Mouse (Mus musculus) heart, embryonic 12.5 days (tissue): Measurements from ENCODE around the gene Sdcbp2. TPM values are rescaled to one million over a fixed set of nuclear protein-coding genes. Genes with fewer than 3 reads are reported as not detected.

ENCODE experiments used
- ATAC-seq: fragments of 200-750 bp; cut with Nextera tagmentation; 2 replicates; pipeline ENCODE4 v1.8.0; 2017; ENCODE audit warnings: moderate TSS enrichment, moderate library complexity; ENCODE audit not compliant: insufficient number of reproducible peaks, low FRiP score
- H3K27ac ChIP-seq: fragments of 300-500 bp; sonication (generic); 2 replicates; pipeline ENCODE4 v1.5.1; 2016; ENCODE audit warnings: mild to moderate bottlenecking, moderate library complexity; ENCODE audit not compliant: poor library complexity, severe bottlenecking
- H3K27me3 ChIP-seq: fragments of 300-500 bp; sonication (generic); replicated peaks from 2 replicates; pipeline ENCODE4 v1.6.1; 2016; ENCODE audit warnings: mild to moderate bottlenecking, moderate library complexity
- H3K36me3 ChIP-seq: fragments of 300-500 bp; sonication (generic); 2 replicates; pipeline ENCODE4 v1.6.1; 2016; ENCODE audit warnings: mild to moderate bottlenecking, moderate library complexity
- H3K4me1 ChIP-seq: fragments of 300-500 bp; sonication (generic); replicated peaks from 2 replicates; pipeline ENCODE4 v1.6.1; 2016; ENCODE audit warnings: mild to moderate bottlenecking
- H3K4me2 ChIP-seq: fragments of 300-500 bp; sonication (generic); 2 replicates; pipeline ENCODE4 v1.6.1; 2016; ENCODE audit warnings: mild to moderate bottlenecking, moderate library complexity
- H3K4me3 ChIP-seq: fragments of 300-500 bp; sonication (generic); 2 replicates; pipeline ENCODE4 v1.5.1; 2016; ENCODE audit warnings: mild to moderate bottlenecking
- H3K9ac ChIP-seq: fragments of 300-500 bp; sonication (generic); 2 replicates; pipeline ENCODE4 v1.6.1; 2016; ENCODE audit warnings: mild to moderate bottlenecking, moderate library complexity
- H3K9me3 ChIP-seq: fragments of 300-500 bp; sonication (generic); replicated peaks from 2 replicates; pipeline ENCODE4 v1.6.1; 2016; ENCODE audit warnings: mild to moderate bottlenecking, moderate library complexity
- WGBS: fragments of 180-500 bp; shearing (Covaris S2); methylation state at CpG from one replicate; pipeline ENCODE4 v1.1.7; 2016; 5-methylcytosine and 5-hydroxymethylcytosine counted together
- polyA plus RNA-seq: library from polyadenylated mRNA; unstranded; fragments of >200 nt; fragmentation: Nextera tagmentation; extraction: Ambion mirVana; gene quantifications from 2 replicates; pipeline ENCODE4 v1.2.1, GENCODE M21; 2016

Sdcbp2 gene
- polyA plus RNA-seq, 1 experiment from 2014 or later = 1.0 TPM

DNA sequence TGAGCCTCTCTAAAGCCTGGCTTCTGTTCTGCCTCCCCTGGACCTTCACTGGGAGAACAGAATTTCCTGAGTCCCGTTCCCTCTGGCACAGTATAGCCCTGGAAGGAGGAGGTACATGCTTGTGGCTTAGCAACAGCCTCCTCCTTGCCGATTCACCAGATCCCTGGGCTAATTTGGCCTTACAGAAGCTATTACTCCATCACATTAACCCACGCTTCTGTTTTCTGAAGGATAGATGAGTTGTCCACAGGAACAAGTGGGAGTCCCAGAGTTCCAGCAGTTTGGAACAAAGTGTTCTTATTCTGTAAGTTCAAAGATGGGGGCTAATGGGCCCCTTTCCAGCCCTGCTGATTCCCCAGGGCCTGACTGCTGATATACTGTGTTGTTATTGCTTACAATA is 1.2 kb downstream of the Sdcbp2 start:
- Histone ChIP-seq H3K9me3 (no peaks in the 10 kb centered on the region), H3K4me2 (no peak overlapping the region), H3K36me3 (no peaks in the 10 kb centered on the region), H3K27me3 (peaks cover 14% of the 10 kb centered on the region), H3K4me1 (peaks cover 6% of the 10 kb centered on the region; the same call in 1 of the 2 replicates), H3K9ac (no peak overlapping the region), H3K27ac (no peak overlapping the region), H3K4me3 (no peak overlapping the region)
- 63% methylated on average over 3 of the region's 3 CpGs for whole genome bisulfite sequencing
- no peak for ATAC-seq

GRCm38 (mm10) chr2:151574607-151575006 is 2.2 kb downstream of the Sdcbp2 start:
- peaks cover 14% of the 10 kb centered on the region for H3K27me3 ChIP-seq
- no peak for ATAC-seq
- no peaks in the 10 kb centered on the region for H3K9me3 ChIP-seq
- H3K4me1 ChIP-seq = peaks cover 6% of the 10 kb centered on the region; the same call in 1 of the 2 replicates
- no peak overlapping the region for H3K27ac ChIP-seq
- H3K36me3 ChIP-seq = no peaks in the 10 kb centered on the region
- 60% methylated on average over 5 of the region's 5 CpGs for WGBS
- no peak overlapping the region for H3K4me3 ChIP-seq
- H3K9ac ChIP-seq = no peak overlapping the region
- no peak overlapping the region for H3K4me2 ChIP-seq

- Histone ChIP-seq H3K4me2 (peak overlapping the region; percentile 76), H3K9me3 (no peaks in the 10 kb centered on the region), H3K27me3 (peaks cover 14% of the 10 kb centered on the region), H3K9ac (0 out of 2 replicates have a peak overlapping the region, but pooled peaks have one; percentile 67), H3K4me1 (peaks cover 6% of the 10 kb centered on the region; the same call in 1 of the 2 replicates), H3K27ac (peak overlapping the region; percentile 81), H3K36me3 (no peaks in the 10 kb centered on the region), H3K4me3 (peak overlapping the region; percentile 49)
- no peak; the same call in 1 of the 2 replicates for ATAC-seq
- 28% methylated on average over 7 of the region's 7 CpGs for WGBS
These were observed 2.8 kb downstream of the Sdcbp2 start for GRCm38 (mm10) chr2:151575119-151575698.

GRCm38 (mm10) chr2:151575699-151576389 is 3.4 kb downstream of the Sdcbp2 start:
- no peaks in the 10 kb centered on the region for H3K9me3 ChIP-seq
- peak overlapping the region; percentile 49 for H3K4me3 ChIP-seq
- H3K27ac ChIP-seq = peak overlapping the region; percentile 81
- peaks cover 14% of the 10 kb centered on the region for H3K27me3 ChIP-seq
- 2% methylated on average over 38 of the region's 38 CpGs for WGBS
- peak overlapping the region; percentile 67 for H3K9ac ChIP-seq
- H3K4me2 ChIP-seq = peak overlapping the region; percentile 76
- ATAC-seq = peak; percentile 83
- H3K4me1 ChIP-seq = peaks cover 6% of the 10 kb centered on the region; the same call in 1 of the 2 replicates
- H3K36me3 ChIP-seq = no peaks in the 10 kb centered on the region

DNA sequence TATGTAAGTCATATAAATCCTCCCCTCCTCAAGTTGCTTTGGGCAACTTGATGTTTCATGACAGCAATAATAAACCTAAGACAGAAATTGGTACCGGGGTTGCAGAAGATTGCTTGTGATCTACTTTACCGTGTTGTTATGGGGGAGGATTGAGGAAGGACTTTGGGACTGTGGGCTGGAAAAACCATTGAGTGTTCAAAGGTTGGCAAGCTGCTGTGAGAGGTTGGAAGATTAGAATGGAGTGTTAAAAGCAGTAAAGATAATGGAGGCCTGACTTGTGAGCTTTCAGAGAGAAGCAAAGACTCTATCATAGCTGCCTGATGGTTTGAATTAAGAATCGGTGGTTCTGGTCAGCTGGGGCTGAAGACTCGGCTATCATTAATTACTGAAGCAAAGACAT is 6.8 kb downstream of the Sdcbp2 start:
- Histone ChIP-seq H3K9ac (no peak overlapping the region), H3K9me3 (0 out of 2 replicates have a peak, but pooled peaks cover 3% of the 10 kb centered on the region), H3K36me3 (no peaks in the 10 kb centered on the region), H3K4me1 (peaks cover 6% of the 10 kb centered on the region; the same call in 1 of the 2 replicates), H3K27me3 (peaks cover 22% of the 10 kb centered on the region; the same call in 1 of the 2 replicates), H3K4me3 (no peak overlapping the region), H3K27ac (no peak overlapping the region), H3K4me2 (no peak overlapping the region)
- ATAC-seq = no peak
- WGBS = 41% methylated on average over 4 of the region's 4 CpGs

DNA sequence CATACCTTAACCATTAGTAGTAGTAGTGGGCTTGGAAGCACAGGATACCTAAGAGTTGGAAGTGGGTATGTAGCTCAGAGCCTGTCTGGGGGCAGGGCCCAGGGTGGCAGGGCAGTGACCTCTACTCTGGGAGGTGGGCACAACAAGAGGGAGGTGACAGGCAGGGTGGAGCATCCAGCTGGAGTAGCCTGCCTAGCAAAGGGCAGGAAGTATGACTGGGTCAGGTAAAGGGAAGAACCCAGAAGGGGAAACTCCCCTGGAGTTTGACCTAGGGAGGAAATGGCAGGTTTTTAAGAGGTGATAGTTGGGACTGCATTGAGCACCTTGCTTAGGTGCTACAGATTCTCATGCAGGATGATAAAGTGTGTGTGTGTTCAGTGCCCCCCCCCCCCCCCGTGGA is 8.5 kb downstream of the Sdcbp2 start:
- 47% methylated on average over 1 of the region's 1 CpGs for WGBS
- no peak for ATAC-seq

DNA sequence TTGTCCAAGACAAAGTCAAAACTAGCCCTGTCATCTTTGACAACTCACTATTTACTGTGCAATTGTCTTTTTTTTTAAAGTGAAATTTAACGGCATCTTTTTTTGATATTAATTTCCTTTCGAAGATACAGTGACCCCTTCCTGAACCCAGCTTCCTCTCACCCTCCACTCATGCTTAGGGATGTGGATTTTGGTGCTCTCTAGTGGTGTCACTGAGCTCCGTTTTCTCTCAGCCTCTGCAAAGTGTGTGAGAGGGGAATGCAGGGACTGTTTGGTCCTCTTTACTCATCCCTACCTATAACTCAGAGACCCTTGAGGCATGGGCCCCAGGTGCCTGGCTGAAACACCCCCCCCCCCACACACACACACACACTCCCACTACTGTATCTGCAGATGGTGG is 13.5 kb downstream of the Sdcbp2 start:
- Histone ChIP-seq H3K9me3 (0 out of 2 replicates have a peak, but pooled peaks cover 3% of the 10 kb centered on the region), H3K4me1 (no peaks in the 10 kb centered on the region), H3K9ac (no peak overlapping the region), H3K36me3 (no peaks in the 10 kb centered on the region), H3K4me2 (no peak overlapping the region), H3K4me3 (no peak overlapping the region), H3K27me3 (peaks cover 24% of the 10 kb centered on the region), H3K27ac (no peak overlapping the region)
- WGBS = 39% methylated on average over 3 of the region's 3 CpGs
- ATAC-seq = no peak

More for the DNA sequence above, 8.5 kb downstream of the Sdcbp2 start:
- H3K36me3 ChIP-seq = no peaks in the 10 kb centered on the region
- peaks cover 6% of the 10 kb centered on the region; the same call in 1 of the 2 replicates for H3K4me1 ChIP-seq
- H3K4me3 ChIP-seq = no peak overlapping the region
- peaks cover 18% of the 10 kb centered on the region; the same call in 1 of the 2 replicates for H3K27me3 ChIP-seq
- 0 out of 2 replicates have a peak, but pooled peaks cover 3% of the 10 kb centered on the region for H3K9me3 ChIP-seq
- no peak overlapping the region for H3K27ac ChIP-seq
- H3K4me2 ChIP-seq = no peak overlapping the region
- H3K9ac ChIP-seq = no peak overlapping the region

DNA sequence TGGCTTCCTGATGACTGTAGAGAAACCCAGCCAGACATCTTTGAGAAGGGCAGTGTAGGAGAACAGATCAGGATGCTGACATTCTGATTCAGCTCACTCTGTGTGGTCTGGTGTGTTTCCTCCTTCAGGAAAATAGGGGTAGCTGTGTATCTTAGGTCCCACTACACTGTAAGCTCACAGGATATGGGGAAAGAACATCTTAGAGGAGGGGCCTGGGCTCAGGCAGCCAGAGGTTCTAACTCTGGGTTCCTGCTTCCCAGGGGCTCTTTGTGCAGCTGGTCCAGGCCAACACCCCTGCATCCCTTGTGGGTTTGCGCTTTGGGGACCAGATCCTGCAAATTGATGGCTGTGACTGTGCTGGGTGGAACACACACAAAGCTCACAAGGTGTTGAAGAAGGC is 14.4 kb downstream of the Sdcbp2 start:
- Histone ChIP-seq H3K27ac (no peak overlapping the region), H3K27me3 (peaks cover 23% of the 10 kb centered on the region), H3K4me3 (no peak overlapping the region), H3K36me3 (no peaks in the 10 kb centered on the region), H3K9ac (no peak overlapping the region), H3K4me2 (no peak overlapping the region), H3K4me1 (no peaks in the 10 kb centered on the region), H3K9me3 (0 out of 2 replicates have a peak, but pooled peaks cover 2% of the 10 kb centered on the region)
- WGBS = 82% methylated on average over 1 of the region's 1 CpGs
- no peak for ATAC-seq

DNA sequence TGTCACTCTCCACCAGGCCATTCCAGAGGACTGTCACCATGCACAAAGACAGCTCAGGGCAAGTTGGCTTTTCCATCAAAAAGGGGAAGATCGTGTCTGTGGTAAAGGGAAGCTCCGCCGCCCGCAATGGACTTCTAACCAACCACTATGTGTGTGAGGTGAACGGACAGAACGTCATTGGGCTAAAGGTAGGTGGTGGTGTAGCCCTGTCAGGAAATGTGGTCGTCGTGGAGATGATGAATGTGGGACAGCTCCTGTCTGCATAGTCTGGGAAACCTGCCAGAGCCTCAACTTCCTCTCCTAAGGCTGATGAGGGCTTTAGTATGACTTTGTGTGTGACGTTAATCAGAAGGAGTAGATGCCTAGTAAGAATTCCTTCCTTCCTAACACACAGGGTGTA is 14.9 kb downstream of the Sdcbp2 start:
- WGBS = 63% methylated on average over 9 of the region's 9 CpGs
- no peak overlapping the region for H3K27ac ChIP-seq
- peaks cover 21% of the 10 kb centered on the region for H3K27me3 ChIP-seq
- no peaks in the 10 kb centered on the region for H3K4me1 ChIP-seq
- H3K9ac ChIP-seq = no peak overlapping the region
- ATAC-seq = no peak
- no peaks in the 10 kb centered on the region for H3K36me3 ChIP-seq
- H3K4me3 ChIP-seq = no peak overlapping the region
- H3K9me3 ChIP-seq = no peaks in the 10 kb centered on the region
- H3K4me2 ChIP-seq = no peak overlapping the region

GRCm38 (mm10) chr2:151598068-151598467 is 25.6 kb downstream of the Sdcbp2 start:
- WGBS = 60% methylated on average over 2 of the region's 2 CpGs
- Histone ChIP-seq H3K36me3 (no peaks in the 10 kb centered on the region), H3K4me3 (no peak overlapping the region), H3K4me1 (no peaks in the 10 kb centered on the region), H3K4me2 (no peak overlapping the region), H3K27me3 (peaks cover 43% of the 10 kb centered on the region), H3K27ac (no peak overlapping the region), H3K9me3 (no peaks in the 10 kb centered on the region), H3K9ac (no peak overlapping the region)
- no peak for ATAC-seq

DNA sequence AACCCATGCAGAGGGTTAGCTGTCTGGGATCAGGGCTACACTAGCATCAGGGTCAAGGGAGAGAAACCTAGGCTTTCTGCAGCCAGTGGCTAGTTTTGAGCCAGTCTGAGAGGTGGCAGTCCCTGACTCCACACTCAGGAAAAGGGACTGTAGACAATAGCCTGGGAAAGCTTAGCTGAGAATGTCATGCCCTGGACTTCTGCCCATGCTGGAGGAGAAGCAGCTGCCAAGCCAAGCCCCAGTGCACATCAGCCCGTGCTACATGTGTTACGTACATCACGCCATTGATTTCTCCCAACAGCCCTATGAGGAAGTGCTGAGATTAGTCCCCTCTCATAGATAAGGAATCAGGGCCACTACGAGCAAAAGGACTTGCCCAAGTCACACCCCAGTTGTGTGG is 29.7 kb downstream of the Sdcbp2 start:
- H3K36me3 ChIP-seq = no peaks in the 10 kb centered on the region

More for the DNA sequence above, 29.7 kb downstream of the Sdcbp2 start:
- peaks cover 9% of the 10 kb centered on the region; the same call in 1 of the 2 replicates for H3K4me1 ChIP-seq
- no peaks in the 10 kb centered on the region for H3K9me3 ChIP-seq
- ATAC-seq = no peak
- peaks cover 25% of the 10 kb centered on the region for H3K27me3 ChIP-seq
- 52% methylated on average over 4 of the region's 4 CpGs for WGBS
- no peak overlapping the region for H3K9ac ChIP-seq
- no peak overlapping the region for H3K4me2 ChIP-seq
- H3K4me3 ChIP-seq = no peak overlapping the region
- H3K27ac ChIP-seq = no peak overlapping the region
